Mouse (Mus musculus): ENCODE results near the gene Olfr606.
"Not testable (repeated sequence)": the region's sequence is repeated elsewhere in the genome, so short reads cannot be mapped to it uniquely, and the experiment has no call there.

The Olfr606 gene

GRCm38 (mm10) chr7:103448746-103449145, at the start of gene Olfr606:
Olfr606 (plus strand) TSS chr7:103449046.
- DNase-seq (ENCODE audit: low spot score in 2 of 2) = no peak

GRCm38 (mm10) chr7:103406521-103407055, 42.3 kb upstream of the Olfr606 start:
- DNase-seq (ENCODE audit: low spot score in 2 of 2) = not testable (repeated sequence)

- not testable (repeated sequence) for DNase-seq (ENCODE audit: low spot score in 2 of 2)
Measured at GRCm38 (mm10) chr7:103414772-103415171, 34.1 kb upstream of the Olfr606 start, which contains the start of gene Usp17lc. Usp17lc (plus strand) TSS chr7:103415072.

GRCm38 (mm10) chr7:103445339-103445738, 3.5 kb upstream of the Olfr606 start, which contains the start of gene Olfr605:
Olfr605 (minus strand) TSS chr7:103445439.
- DNase-seq (ENCODE audit: low spot score in 2 of 2) = no peak

GRCm38 (mm10) chr7:103460590-103460989, 11.7 kb downstream of the Olfr606 start:
- no peak for DNase-seq (ENCODE audit: low spot score in 2 of 2)

- no peak for DNase-seq (ENCODE audit: low spot score in 2 of 2)
Measured at GRCm38 (mm10) chr7:103469577-103469976, 20.7 kb downstream of the Olfr606 start, which contains the start of gene Olfr608. Olfr608 (plus strand) TSS chr7:103469877.

GRCm38 (mm10) chr7:103477106-103477505, 28.3 kb downstream of the Olfr606 start:
- DNase-seq (ENCODE audit: low spot score in 2 of 2) = not testable (repeated sequence)

- DNase-seq (ENCODE audit: low spot score in 2 of 2) = no peak
Measured at GRCm38 (mm10) chr7:103497962-103498361, 49.1 kb downstream of the Olfr606 start, which contains the start of gene Olfr609. Olfr609 (minus strand) TSS chr7:103498062.

Measured in spleen, postnatal 4 days (tissue).